Mouse (Mus musculus): Measurements from ENCODE around the gene Klrd1. TPM values are rescaled to one million over a fixed set of nuclear protein-coding genes. Genes with fewer than 3 reads are reported as not detected.

The Klrd1 gene
- polyA plus RNA-seq, 3 experiments from 2014 or later = 0.66 to 7.8 TPM; not detected in 1

Other genes starting within 250 kb of the Klrd1 start
- gene Clec12a, start 249.1 kb upstream of the Klrd1 start, polyA plus RNA-seq (2017; shearing (Covaris generic)) = 1 to 10 TPM in 1 of 3 experiments, not detected in 2; 2.0 TPM
- gene Clec12b, start 205.9 kb upstream of the Klrd1 start, polyA plus RNA-seq (2017; shearing (Covaris generic)) = not detected
- gene Clec1b, start 194.5 kb upstream of the Klrd1 start, polyA plus RNA-seq (2017; shearing (Covaris generic)) = under 1 TPM in 1 of 3 experiments, not detected in 2; 0.26 TPM
- not detected for gene Clec9a, start 182.9 kb upstream of the Klrd1 start, polyA plus RNA-seq (2017; shearing (Covaris generic))
- not detected for gene Clec1a, start 139.8 kb upstream of the Klrd1 start, polyA plus RNA-seq (2017; shearing (Covaris generic))
- gene Olr1, start 84.6 kb upstream of the Klrd1 start, polyA plus RNA-seq (2017; shearing (Covaris generic)) = under 1 TPM in 1 of 3 experiments, not detected in 2; 0.25 TPM
- gene Tmem52b, start 79.2 kb upstream of the Klrd1 start, polyA plus RNA-seq (2017; shearing (Covaris generic)) = not detected
- gene Gabarapl1, start 58.6 kb upstream of the Klrd1 start, polyA plus RNA-seq (2017; shearing (Covaris generic)) = 10 to 100 TPM in 1 of 3 experiments, 1 to 10 TPM in 2; 8.0 to 10.5 (median 8.1) TPM
- under 1 TPM in 1 of 3 experiments, not detected in 2; 0.23 TPM for gene Klre1, start 13.9 kb upstream of the Klrd1 start, polyA plus RNA-seq (2017; shearing (Covaris generic))
- 1 to 10 TPM in 1 of 3 experiments, under 1 TPM in 1, not detected in 1; 0.71 to 3.1 TPM for gene Klrk1, start 32.1 kb downstream of the Klrd1 start, polyA plus RNA-seq (2017; shearing (Covaris generic))
- not detected for gene Klrc3, start 51.6 kb downstream of the Klrd1 start, polyA plus RNA-seq (2017; shearing (Covaris generic))
- gene Klrc2, start 68.9 kb downstream of the Klrd1 start, polyA plus RNA-seq (2017; shearing (Covaris generic)) = under 1 TPM in 1 of 3 experiments, not detected in 2; 0.39 TPM
- gene Klrc1, start 87.2 kb downstream of the Klrd1 start, polyA plus RNA-seq (2017; shearing (Covaris generic)) = 1 to 10 TPM in 1 of 3 experiments, not detected in 2; 4.8 TPM
- gene Klri1, start 125.3 kb downstream of the Klrd1 start, polyA plus RNA-seq (2017; shearing (Covaris generic)) = under 1 TPM in 1 of 3 experiments, not detected in 2; 0.73 TPM
- not detected for gene Klri2, start 148.7 kb downstream of the Klrd1 start, polyA plus RNA-seq (2017; shearing (Covaris generic))
- not detected for gene Gm156, start 192.5 kb downstream of the Klrd1 start, polyA plus RNA-seq (2017; shearing (Covaris generic))

Measured in inflammation-experienced regulatory T-cells, adult 6 months (primary cell).